Mouse (Mus musculus): ENCODE measurements at regions not wholly inside any gene's neighbourhood (a gene's known extent, or its start where the extent isn't known, plus 50 kb on each side); places are given as distances from the start of the nearest gene placed in this dataset.

DNA sequence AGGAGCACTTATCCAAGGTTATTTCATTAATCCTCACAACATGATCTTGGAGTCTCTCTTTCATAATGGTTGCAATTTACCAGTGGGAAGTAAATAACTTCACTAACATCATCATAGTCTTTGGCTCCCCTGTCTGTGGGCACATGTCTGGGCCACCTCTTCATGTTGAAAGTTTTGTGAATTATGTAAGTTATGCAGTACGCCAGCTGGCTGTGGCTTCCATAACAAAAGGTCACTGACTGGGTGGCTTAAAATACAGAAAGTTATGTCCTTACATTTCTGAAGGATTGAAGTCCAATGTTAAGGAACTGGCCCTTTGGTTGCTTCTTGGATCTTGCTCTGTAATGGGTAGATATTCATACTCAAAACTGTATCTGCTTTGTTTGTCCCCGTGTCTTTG, 339.4 kb upstream of the Marcks start:
- H3K4me3 ChIP-seq (ENCODE audit: low read depth, low read length) = no peak overlapping the region
- H3K36me3 ChIP-seq (replicated peaks) = no peaks in the 10 kb centered on the region
- H3K9me3 ChIP-seq (replicated peaks) = no peaks in the 10 kb centered on the region
- TF ChIP-seq POLR2AphosphoS5 (IDR thresholded peaks at IDR 0.05; ENCODE audit: insufficient replicate concordance, low read depth, low read length) (no peak), TAL1 (conservative IDR thresholded peaks at IDR 0.05; ENCODE audit: low read depth, low read length) (no peak), CTCF (IDR thresholded peaks at IDR 0.05; ENCODE audit: low read depth, low read length) (no peak), GATA1 (IDR thresholded peaks at IDR 0.05; ENCODE audit: borderline replicate concordance, low read length) (no peak), GATA2 (IDR thresholded peaks at IDR 0.05; ENCODE audit: borderline replicate concordance, low read depth, low read length) (no peak)
- H3K27me3 ChIP-seq (ENCODE audit: insufficient read depth, low read length) = no peaks in the 10 kb centered on the region
- DNase-seq (ENCODE audit: low spot score) (no peak), ATAC-seq (ENCODE audit: extremely low read depth, insufficient number of reproducible peaks, low FRiP score, poor library complexity, severe bottlenecking) (no peak)
- H3K4me1 ChIP-seq (ENCODE audit: insufficient read depth, low read depth, low read length) = no peaks in the 10 kb centered on the region

- no peak for DNase-seq (ENCODE audit: low spot score)
- no peak for ATAC-seq (ENCODE audit: extremely low read depth, insufficient number of reproducible peaks, low FRiP score, poor library complexity, severe bottlenecking)
- no peaks in the 10 kb centered on the region for H3K36me3 ChIP-seq (replicated peaks)
- no peaks in the 10 kb centered on the region for H3K9me3 ChIP-seq (replicated peaks)
- H3K27me3 ChIP-seq (ENCODE audit: insufficient read depth, low read length) = no peaks in the 10 kb centered on the region
- TF ChIP-seq GATA1 (IDR thresholded peaks at IDR 0.05; ENCODE audit: borderline replicate concordance, low read length) = no peak
- no peak for TF ChIP-seq CTCF (IDR thresholded peaks at IDR 0.05; ENCODE audit: low read depth, low read length)
- TF ChIP-seq GATA2 (IDR thresholded peaks at IDR 0.05; ENCODE audit: borderline replicate concordance, low read depth, low read length) = no peak
- TF ChIP-seq POLR2AphosphoS5 (IDR thresholded peaks at IDR 0.05; ENCODE audit: insufficient replicate concordance, low read depth, low read length) = no peak
- TF ChIP-seq TAL1 (conservative IDR thresholded peaks at IDR 0.05; ENCODE audit: low read depth, low read length) = no peak
- no peak overlapping the region for H3K4me3 ChIP-seq (ENCODE audit: low read depth, low read length)
- H3K4me1 ChIP-seq (ENCODE audit: insufficient read depth, low read depth, low read length) = no peaks in the 10 kb centered on the region
Observed at GRCm38 (mm10) chr10:37473086-37473485, 334.4 kb upstream of the Marcks start.

GRCm38 (mm10) chr10:37457384-37457783, 318.7 kb upstream of the Marcks start:
- H3K4me1 ChIP-seq (ENCODE audit: insufficient read depth, low read depth, low read length) = no peaks in the 10 kb centered on the region
- no peaks in the 10 kb centered on the region for H3K27me3 ChIP-seq (ENCODE audit: insufficient read depth, low read length)
- H3K9me3 ChIP-seq (replicated peaks) = no peaks in the 10 kb centered on the region
- no peak for TF ChIP-seq TAL1 (conservative IDR thresholded peaks at IDR 0.05; ENCODE audit: low read depth, low read length)
- TF ChIP-seq CTCF (IDR thresholded peaks at IDR 0.05; ENCODE audit: low read depth, low read length) = no peak
- no peak for TF ChIP-seq GATA2 (IDR thresholded peaks at IDR 0.05; ENCODE audit: borderline replicate concordance, low read depth, low read length)
- TF ChIP-seq GATA1 (IDR thresholded peaks at IDR 0.05; ENCODE audit: borderline replicate concordance, low read length) = no peak
- DNase-seq (ENCODE audit: low spot score) (no peak), ATAC-seq (ENCODE audit: extremely low read depth, insufficient number of reproducible peaks, low FRiP score, poor library complexity, severe bottlenecking) (no peak)
- H3K36me3 ChIP-seq (replicated peaks) = no peaks in the 10 kb centered on the region
- no peak overlapping the region for H3K4me3 ChIP-seq (ENCODE audit: low read depth, low read length)

DNA sequence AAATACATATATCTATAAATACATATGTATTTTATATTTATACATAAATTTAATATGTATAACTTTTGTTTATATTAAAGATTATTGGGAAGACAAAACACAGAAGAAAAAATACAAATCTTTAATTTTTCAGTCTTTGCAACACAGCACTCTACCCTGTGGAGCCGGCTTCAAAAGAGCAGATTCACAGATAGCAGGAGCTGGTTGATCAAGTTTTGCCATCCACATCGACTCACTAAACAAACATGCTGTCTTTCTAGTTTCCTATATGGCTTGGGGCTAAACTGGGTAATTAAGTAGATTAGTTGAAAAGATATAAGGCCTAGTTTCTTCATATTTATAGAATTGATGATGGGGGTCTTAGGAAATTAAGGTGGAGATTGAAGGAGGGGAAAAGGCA, 311.2 kb upstream of the Marcks start:
- Histone ChIP-seq H3K9me3 (replicated peaks) (no peaks in the 10 kb centered on the region), H3K27me3 (ENCODE audit: insufficient read depth, low read length) (no peaks in the 10 kb centered on the region), H3K36me3 (replicated peaks) (no peaks in the 10 kb centered on the region), H3K4me3 (ENCODE audit: low read depth, low read length) (no peak overlapping the region), H3K4me1 (ENCODE audit: insufficient read depth, low read depth, low read length) (no peaks in the 10 kb centered on the region)
- DNase-seq (ENCODE audit: low spot score) (no peak), ATAC-seq (ENCODE audit: extremely low read depth, insufficient number of reproducible peaks, low FRiP score, poor library complexity, severe bottlenecking) (no peak)
- TF ChIP-seq CTCF (IDR thresholded peaks at IDR 0.05; ENCODE audit: low read depth, low read length) (no peak), POLR2AphosphoS5 (IDR thresholded peaks at IDR 0.05; ENCODE audit: insufficient replicate concordance, low read depth, low read length) (no peak), GATA1 (IDR thresholded peaks at IDR 0.05; ENCODE audit: borderline replicate concordance, low read length) (no peak), GATA2 (IDR thresholded peaks at IDR 0.05; ENCODE audit: borderline replicate concordance, low read depth, low read length) (no peak), TAL1 (conservative IDR thresholded peaks at IDR 0.05; ENCODE audit: low read depth, low read length) (no peak)

- ATAC-seq (ENCODE audit: extremely low read depth, insufficient number of reproducible peaks, low FRiP score, poor library complexity, severe bottlenecking) = no peak
- no peak for TF ChIP-seq TAL1 (conservative IDR thresholded peaks at IDR 0.05; ENCODE audit: low read depth, low read length)
- no peak for TF ChIP-seq CTCF (IDR thresholded peaks at IDR 0.05; ENCODE audit: low read depth, low read length)
- TF ChIP-seq GATA2 (IDR thresholded peaks at IDR 0.05; ENCODE audit: borderline replicate concordance, low read depth, low read length) = no peak
- no peak for TF ChIP-seq POLR2AphosphoS5 (IDR thresholded peaks at IDR 0.05; ENCODE audit: insufficient replicate concordance, low read depth, low read length)
- TF ChIP-seq GATA1 (IDR thresholded peaks at IDR 0.05; ENCODE audit: borderline replicate concordance, low read length) = no peak
- Histone ChIP-seq H3K27me3 (ENCODE audit: insufficient read depth, low read length) (no peaks in the 10 kb centered on the region), H3K9me3 (replicated peaks) (no peaks in the 10 kb centered on the region), H3K4me3 (ENCODE audit: low read depth, low read length) (no peak overlapping the region), H3K36me3 (replicated peaks) (no peaks in the 10 kb centered on the region), H3K4me1 (ENCODE audit: insufficient read depth, low read depth, low read length) (no peaks in the 10 kb centered on the region)
- no peak for DNase-seq (ENCODE audit: low spot score)
Observed at GRCm38 (mm10) chr10:37447333-37448204, 308.8 kb upstream of the Marcks start.

GRCm38 (mm10) chr10:37439863-37440613, 301.3 kb upstream of the Marcks start:
- DNase-seq (ENCODE audit: low spot score) (no peak), ATAC-seq (ENCODE audit: extremely low read depth, insufficient number of reproducible peaks, low FRiP score, poor library complexity, severe bottlenecking) (no peak)
- no peaks in the 10 kb centered on the region for H3K4me1 ChIP-seq (ENCODE audit: insufficient read depth, low read depth, low read length)
- no peak overlapping the region for H3K4me3 ChIP-seq (ENCODE audit: low read depth, low read length)
- H3K36me3 ChIP-seq (replicated peaks) = no peaks in the 10 kb centered on the region
- H3K9me3 ChIP-seq (replicated peaks) = no peaks in the 10 kb centered on the region
- TF ChIP-seq POLR2AphosphoS5 (IDR thresholded peaks at IDR 0.05; ENCODE audit: insufficient replicate concordance, low read depth, low read length) = no peak
- no peak for TF ChIP-seq GATA2 (IDR thresholded peaks at IDR 0.05; ENCODE audit: borderline replicate concordance, low read depth, low read length)
- no peak for TF ChIP-seq GATA1 (IDR thresholded peaks at IDR 0.05; ENCODE audit: borderline replicate concordance, low read length)
- no peak for TF ChIP-seq TAL1 (conservative IDR thresholded peaks at IDR 0.05; ENCODE audit: low read depth, low read length)
- no peak for TF ChIP-seq CTCF (IDR thresholded peaks at IDR 0.05; ENCODE audit: low read depth, low read length)
- H3K27me3 ChIP-seq (ENCODE audit: insufficient read depth, low read length) = no peaks in the 10 kb centered on the region

All from G1E (cell line).